In genomic region chr7:112807401-112807751, GRCm38 (mm10) we compare ENCODE assay signal across 8 mouse cellular contexts.
DNase-seq lines count a peak whose midpoint lies in the region; ATAC-seq lines count a peak whose summit lies in the region.

No protein-coding gene starts in this region.

- peak overlapping the region; percentile 44 for H3K4me3 ChIP-seq in heart, embryonic 16.5 days (ENCODE audit: low read length)
- no peak overlapping the region for H3K4me3 ChIP-seq in midbrain, embryonic 16.5 days (ENCODE audit: low read depth, low read length)

- no peaks in the 10 kb centered on the region for H3K9me3 ChIP-seq in heart, embryonic 16.5 days (replicated peaks; ENCODE audit: control insufficient read depth, low read length)
- no peaks in the 10 kb centered on the region for H3K9me3 ChIP-seq in midbrain, embryonic 16.5 days (replicated peaks; ENCODE audit: control insufficient read depth, low read length, poor library complexity, severe bottlenecking)

- 4% methylated on average over 6 of the region's 6 CpGs for WGBS in heart, embryonic 16.5 days
- 8% methylated on average over 6 of the region's 6 CpGs for WGBS in midbrain, embryonic 16.5 days

- DNase-seq in MN1 (ENCODE audit: low spot score): peak; percentile 57
- DNase-seq in embryo, embryonic 11 days: peak; percentile 83
- peak; percentile 72 for DNase-seq in kidney, postnatal 14 days
- no peak for DNase-seq in thymus, postnatal 4 days
- no peak for DNase-seq in cerebellum, postnatal 14 days

- H3K9ac ChIP-seq in heart, embryonic 16.5 days (ENCODE audit: low read length): no peak overlapping the region
- no peak overlapping the region for H3K9ac ChIP-seq in midbrain, embryonic 16.5 days (ENCODE audit: low read depth, low read length)

- H3K4me1 ChIP-seq in heart, embryonic 16.5 days (ENCODE audit: control insufficient read depth, insufficient read depth, low read length): peaks cover 25% of the 10 kb centered on the region
- peaks cover 14% of the 10 kb centered on the region for H3K4me1 ChIP-seq in midbrain, embryonic 16.5 days (ENCODE audit: control insufficient read depth, insufficient read depth, low read length)

- H3K27ac ChIP-seq in heart, embryonic 16.5 days (ENCODE audit: low read length): peak overlapping the region; percentile 80
- no peak overlapping the region for H3K27ac ChIP-seq in midbrain, embryonic 16.5 days (ENCODE audit: low read length)

- H3K36me3 ChIP-seq in heart, embryonic 16.5 days (ENCODE audit: control insufficient read depth, insufficient read depth): no peaks in the 10 kb centered on the region
- H3K36me3 ChIP-seq in midbrain, embryonic 16.5 days (ENCODE audit: control insufficient read depth, insufficient read depth, low read length): no peaks in the 10 kb centered on the region

- peak; percentile 59 for ATAC-seq in heart, embryonic 16.5 days (replicated peaks; ENCODE audit: extremely low read depth, insufficient read depth, low FRiP score)
- 0 out of 2 replicates have a peak, but pooled peaks have one; percentile 29 for ATAC-seq in midbrain, embryonic 16.5 days
- ATAC-seq in megakaryocyte, adult 5-6 weeks (ENCODE audit: poor library complexity, severe bottlenecking): no peak

- H3K27me3 ChIP-seq in heart, embryonic 16.5 days (ENCODE audit: control insufficient read depth, insufficient read depth, low read length): no peaks in the 10 kb centered on the region
- H3K27me3 ChIP-seq in midbrain, embryonic 16.5 days (ENCODE audit: control insufficient read depth, insufficient read depth, low read depth, low read length): no peaks in the 10 kb centered on the region

- H3K4me2 ChIP-seq in heart, embryonic 16.5 days (ENCODE audit: low read depth, low read length): peak overlapping the region; percentile 66
- H3K4me2 ChIP-seq in midbrain, embryonic 16.5 days (ENCODE audit: low read length): peak overlapping the region; percentile 31

Comparison
In these comparisons a context has a peak if more than half of its experiments do, and no peak if none do; other contexts are left out.
1. DNase-seq: peak in MN1 (single experiment), embryo, embryonic 11 days (single experiment) and kidney, postnatal 14 days (single experiment); none in thymus, postnatal 4 days (single experiment) and cerebellum, postnatal 14 days (0 of 2).